Mouse (Mus musculus): Measurements from ENCODE around the gene Rce1. TPM values are rescaled to one million over a fixed set of nuclear protein-coding genes. Genes with fewer than 3 reads are reported as not detected.

The Rce1 gene
- 10 to 100 TPM; 21.4 to 24.2 TPM for total RNA-seq (2021)

DNA sequence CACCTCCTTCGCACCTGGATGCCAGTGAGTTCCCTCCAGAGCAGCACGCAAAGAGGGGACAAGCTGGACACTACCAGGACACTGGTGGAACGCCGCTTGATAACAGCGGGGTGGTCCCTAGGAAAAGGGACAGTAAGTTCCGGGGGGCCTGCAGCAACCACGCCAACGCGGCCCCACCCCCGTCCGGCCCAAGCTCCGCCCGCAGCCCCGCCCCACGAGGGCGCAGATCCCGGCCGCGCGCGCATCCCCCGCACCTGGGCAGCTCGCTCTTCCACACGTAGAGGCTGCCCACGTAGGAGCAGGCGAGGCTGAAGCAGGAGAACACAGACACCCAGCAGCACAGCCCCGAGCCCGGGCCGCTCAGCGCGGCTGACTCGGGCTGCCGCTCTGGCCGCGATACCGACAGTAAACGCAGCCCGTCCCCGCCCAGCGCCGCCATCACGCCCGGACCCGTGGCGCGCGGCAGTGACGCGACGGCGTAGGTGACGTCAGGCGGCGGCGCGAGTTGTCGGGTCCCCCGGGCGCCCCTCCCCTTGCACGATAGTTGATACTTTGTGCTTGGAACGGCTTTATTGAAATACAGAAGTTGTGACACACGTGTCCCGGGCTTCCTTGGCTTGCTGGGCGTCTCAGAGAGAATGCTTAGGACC, at the start of gene Rce1:
Gene Rce1 (minus strand): TSS at position 463 of the 650 bp plus-strand sequence.
- peak; percentile 89 to 93 for DNase-seq (ENCODE audit: extremely low spot score in 1 of 2, low spot score in 1 of 2)

DNA sequence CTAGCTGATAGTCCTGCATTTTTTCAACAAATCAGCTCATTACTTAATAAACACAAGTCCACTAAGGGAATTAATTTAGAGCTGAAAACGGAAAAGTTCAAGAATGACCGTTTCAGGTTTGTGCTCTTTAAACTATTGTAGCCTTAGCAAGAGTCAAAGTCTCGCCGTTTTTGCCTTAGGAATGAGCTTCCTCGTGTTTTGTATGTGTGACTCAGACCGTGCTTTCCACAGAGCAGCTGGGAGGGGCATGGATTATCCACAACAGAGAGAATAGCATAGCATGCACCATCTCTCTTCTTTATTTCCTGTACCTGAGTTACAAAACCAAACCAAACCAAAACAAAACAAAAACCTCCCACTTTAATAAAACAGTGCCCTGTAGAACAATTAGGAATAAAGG, 47.0 kb upstream of the Rce1 start:
- no peak for DNase-seq (ENCODE audit: extremely low spot score in 1 of 2, low spot score in 1 of 2)

DNA sequence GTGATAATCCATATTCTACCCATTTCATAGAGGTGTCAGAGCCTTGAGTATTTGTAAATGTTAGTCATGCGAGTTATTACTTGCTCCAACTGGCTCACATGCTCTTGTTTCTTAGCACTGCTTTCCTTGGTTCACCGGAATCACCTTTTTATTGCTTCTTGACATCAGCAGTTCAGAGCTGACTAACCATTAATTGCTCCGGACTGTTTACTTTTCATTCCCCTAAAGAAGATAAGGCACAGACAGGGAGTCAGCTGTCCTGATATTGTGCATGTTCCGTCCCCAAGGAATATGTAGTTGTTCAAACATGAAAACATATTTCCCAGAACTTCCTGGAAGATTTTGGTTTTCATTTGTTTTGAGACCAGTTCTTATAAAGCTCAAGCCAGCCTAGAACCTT, 45.3 kb upstream of the Rce1 start:
- no peak for DNase-seq (ENCODE audit: extremely low spot score in 1 of 2, low spot score in 1 of 2)

DNA sequence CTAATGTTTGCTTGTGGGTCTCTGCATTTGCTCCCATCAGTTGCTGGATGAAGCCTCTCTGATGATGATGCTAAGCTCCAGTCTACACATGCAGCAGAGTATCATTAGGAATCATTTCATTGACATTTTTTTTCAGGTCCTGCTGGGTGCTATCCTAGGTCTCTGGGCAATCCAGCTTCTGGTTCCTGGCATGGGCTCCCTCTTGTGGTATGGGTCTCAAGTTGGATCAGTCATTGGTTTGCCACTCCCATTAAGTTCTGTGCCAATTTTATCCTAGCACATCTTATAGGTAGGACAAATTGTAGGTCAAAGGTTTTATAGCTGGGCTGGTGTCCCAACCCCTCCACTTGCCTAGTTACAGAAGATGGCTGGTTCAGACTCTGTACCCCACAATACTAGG, 41.4 kb upstream of the Rce1 start:
- DNase-seq (ENCODE audit: extremely low spot score in 1 of 2, low spot score in 1 of 2): no peak

DNA sequence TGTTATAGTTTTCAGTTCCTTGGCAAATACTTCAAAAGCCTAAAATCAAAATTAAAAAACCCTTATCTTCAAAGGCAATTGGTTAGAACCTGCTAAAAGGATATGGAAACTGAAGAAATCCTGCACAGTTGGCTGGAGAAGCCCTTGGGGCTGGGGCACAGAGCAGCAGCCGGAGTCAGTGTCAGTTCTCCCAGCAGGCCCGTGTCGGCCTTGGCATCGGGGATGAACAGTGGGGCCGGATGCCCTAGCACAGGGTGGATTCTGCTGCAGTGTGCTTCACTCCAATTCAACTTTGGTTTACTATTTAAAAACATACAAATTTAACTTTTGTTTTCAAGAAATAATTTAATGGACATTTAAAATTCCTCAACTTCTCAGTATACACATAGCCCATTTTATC, 32.7 kb upstream of the Rce1 start:
- no peak for DNase-seq (ENCODE audit: extremely low spot score in 1 of 2, low spot score in 1 of 2)

DNA sequence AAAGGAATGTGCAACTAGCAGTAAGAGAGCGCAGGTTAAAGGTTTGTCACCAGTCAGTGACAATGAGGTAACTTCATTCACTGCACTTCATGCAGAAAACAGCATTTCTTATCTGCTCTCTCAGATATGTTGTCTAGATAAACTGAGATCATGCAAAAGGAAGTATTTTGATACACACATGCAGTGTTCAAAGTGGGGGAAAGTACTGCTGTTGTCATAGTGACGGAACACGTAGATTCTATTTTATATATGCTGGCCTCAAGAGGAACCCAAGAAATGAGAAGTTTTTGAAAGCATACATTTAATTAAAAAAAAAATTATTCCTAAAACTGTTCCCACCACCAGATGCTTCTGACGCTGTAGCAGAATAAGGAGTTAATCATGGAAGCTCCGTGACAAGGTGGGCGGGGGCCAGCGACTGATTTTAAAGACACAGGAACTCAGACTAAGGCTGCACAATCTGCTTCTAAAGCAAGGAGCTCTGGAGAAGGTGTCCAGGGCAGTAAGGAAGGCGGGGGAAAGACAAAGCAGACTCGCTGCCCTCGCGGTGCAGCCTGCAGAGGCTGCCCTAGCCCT, 21.6 kb upstream of the Rce1 start:
- DNase-seq (ENCODE audit: extremely low spot score in 1 of 2, low spot score in 1 of 2): peak in 1 of 2 experiments; percentile 38

DNA sequence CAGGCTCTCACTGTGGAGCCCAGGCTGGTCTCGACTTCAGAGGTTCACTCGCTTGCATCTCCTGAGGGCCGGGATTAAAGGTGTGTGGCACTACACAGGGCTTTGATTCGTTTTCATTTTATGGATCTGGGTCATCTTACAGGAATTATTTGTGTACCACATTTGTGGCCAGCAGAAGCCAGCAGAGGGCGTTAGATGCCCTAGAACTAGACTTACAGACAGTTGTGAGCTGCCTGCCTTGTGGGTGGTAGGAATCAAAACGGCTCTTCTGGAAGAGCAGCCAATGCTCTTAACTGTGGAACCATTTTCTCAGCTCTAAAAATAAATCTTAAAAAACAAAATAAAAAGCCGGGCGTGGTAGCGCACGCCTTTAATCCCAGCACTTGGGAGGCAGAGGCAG, 18.8 kb upstream of the Rce1 start:
- DNase-seq (ENCODE audit: extremely low spot score in 1 of 2, low spot score in 1 of 2): peak in 1 of 2 experiments; percentile 71

DNA sequence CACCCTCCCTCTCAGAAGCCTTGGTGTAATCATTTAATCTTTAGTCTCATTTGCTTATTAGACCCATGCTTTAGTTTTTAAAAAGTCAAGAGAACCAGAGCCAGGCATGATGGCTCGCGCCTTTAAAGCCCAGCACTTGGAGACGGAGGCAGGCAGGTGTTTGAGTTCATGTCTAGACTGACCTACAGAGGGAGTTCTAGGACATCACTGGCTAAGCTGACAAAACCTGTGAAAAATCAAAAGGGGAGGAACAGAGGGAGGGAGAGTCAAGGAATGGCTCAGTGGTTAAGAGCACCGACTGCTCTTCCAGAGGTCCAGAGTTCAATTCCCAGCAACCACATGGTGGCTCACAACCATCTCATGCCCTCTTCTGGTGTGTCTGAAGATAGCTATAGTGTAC, 10.5 kb upstream of the Rce1 start:
- no peak for DNase-seq (ENCODE audit: extremely low spot score in 1 of 2, low spot score in 1 of 2)

DNA sequence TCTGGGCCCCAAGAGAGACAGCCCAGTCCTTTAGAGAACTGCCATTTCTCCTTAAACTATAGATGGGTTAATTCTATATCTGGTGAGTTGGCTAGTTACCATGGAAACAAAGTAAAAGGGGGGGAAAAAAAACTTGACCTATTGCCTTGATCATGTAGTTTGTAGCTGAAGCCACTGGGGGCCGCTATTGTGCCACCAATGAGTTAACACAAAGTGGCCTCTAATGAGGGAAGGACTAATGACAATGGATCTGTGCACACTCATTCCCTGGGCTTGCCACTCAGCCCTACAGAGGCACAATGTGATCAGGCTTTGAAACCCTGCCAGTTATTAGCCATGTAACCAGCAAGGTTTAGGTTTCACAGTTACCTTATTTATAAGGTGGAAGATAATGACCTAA, 3.4 kb upstream of the Rce1 start:
- DNase-seq (ENCODE audit: extremely low spot score in 1 of 2, low spot score in 1 of 2): peak in 1 of 2 experiments; percentile 82

DNA sequence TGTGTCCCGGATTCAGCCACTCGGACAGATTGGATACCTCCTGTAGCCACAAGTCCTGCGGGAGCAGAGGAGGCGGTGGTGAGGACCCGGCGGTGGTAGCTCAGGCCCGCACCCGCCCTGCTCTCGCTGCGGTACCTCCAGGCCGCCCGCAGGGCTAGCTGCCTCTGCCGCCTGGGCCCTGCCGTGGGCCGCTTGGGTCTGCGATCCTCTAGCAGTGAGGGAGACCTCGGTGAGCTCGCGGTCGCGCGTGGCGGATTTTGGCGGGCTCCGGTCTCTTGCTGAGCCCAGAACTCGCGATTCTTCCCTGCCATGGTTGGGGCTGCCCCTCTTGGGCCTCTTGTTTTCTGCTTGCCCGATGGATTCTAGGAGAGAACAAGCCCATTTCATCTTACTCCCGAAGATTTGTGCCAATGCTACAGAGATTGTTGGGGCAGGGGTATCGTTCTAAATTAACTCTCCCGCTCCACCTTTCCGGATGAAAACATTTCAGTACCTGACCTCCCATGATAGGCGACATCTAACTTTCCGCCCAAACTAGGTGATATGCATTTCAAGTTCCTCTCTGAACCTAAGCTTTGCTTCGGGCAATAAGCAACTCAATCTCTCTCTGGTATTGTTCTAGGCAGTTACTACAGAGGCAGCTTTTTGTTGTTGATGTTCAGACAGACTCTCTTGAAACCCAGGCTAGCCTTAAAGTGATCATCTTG, 541 bp upstream of the Rce1 start:
- no peak for DNase-seq (ENCODE audit: extremely low spot score in 1 of 2, low spot score in 1 of 2)

DNA sequence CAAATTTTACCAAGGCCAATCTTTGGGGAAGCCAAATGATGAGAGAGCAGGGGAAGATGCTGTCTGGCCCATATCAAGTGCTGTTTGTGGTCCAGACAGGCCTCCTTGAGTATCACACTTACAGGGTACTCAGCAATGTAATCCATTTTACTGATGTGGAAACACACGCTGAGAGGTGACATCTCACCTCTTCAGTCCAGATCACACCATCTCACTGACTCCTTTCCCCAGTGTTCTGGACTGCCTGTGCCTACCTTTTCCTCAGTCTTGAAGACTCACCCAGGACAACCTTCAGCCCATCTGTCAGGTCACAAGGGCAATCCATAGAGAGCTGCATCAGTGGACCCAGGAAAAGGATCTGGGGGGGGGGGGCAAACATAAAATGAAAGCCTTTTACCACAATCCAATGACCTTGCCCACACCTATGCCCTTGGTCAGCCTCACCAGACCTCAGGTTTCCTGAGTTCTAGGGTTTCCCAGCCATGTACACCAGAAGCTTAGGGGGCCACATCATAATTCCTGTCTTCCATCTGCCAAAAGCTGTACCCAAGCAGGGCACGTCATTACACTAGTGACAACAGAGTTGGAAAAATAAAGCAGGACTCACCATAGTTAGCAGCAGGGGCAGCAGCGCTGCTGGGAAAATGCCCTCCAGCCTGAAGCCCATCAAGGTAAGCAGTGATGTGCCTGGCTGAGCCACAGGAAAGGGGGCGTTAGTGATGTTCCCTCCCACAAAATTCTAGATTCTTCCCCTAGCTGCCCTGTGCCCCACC, 849 bp downstream of the Rce1 start:
- no peak for DNase-seq (ENCODE audit: extremely low spot score in 1 of 2, low spot score in 1 of 2)

DNA sequence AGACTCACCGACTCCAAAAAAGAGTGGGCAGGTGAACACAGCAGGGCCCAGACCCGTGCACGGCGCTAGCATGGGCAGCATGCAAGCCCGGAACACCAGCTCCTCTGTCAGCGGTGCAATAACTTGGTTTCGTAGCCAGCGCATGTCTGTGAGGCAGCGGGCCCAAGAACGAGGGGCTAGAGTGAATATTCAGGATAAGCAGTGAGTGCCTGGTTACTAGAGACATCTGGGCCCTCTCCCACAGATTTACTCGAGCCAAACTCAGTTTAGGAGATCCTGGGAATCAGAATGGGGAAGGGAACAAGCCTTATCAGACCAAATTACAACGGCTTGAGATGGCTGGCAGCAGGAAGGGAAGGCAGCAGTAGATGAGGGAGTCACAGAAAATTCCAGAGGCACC, 1.4 kb downstream of the Rce1 start:
- DNase-seq (ENCODE audit: extremely low spot score in 1 of 2, low spot score in 1 of 2): no peak

DNA sequence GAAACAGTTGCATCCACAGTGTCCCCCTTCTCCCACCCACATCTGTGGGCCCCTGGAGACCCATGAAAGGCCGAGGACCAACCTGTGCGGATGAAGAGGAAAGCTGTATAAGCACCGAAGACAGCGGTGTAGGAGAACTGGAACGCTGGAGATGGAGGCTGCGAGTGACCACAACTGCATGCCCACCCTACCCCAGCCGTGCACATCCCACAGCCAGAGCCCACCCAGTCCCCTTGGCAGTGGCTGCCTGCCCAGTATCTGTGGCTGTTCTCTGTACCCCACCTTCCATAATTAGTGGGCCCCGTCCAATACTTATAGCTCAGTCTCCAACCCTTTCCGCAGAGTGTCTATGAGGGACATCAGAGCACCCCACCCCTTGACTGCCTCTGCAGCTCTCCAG, 2.0 kb downstream of the Rce1 start:
- DNase-seq (ENCODE audit: extremely low spot score in 1 of 2, low spot score in 1 of 2): no peak

DNA sequence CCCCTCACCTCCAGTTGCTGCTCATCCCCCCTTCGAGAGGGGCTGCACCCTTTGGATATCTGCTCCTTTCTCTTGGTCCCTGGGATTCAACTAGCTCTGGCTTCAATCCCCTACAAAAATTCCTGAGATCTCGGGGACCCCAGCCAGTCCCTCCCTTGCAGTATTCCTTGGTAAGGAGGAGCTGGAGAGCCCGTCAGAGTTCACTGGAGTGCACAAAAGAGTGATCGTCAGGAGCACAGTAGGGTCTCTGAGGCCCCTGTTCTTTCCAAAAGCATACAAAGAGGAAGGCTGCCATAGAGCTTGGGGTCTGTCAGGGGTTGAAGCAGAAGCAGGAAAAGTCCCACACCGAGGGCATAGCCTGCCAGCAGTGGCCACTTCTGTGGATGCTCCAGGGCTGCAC, 2.7 kb downstream of the Rce1 start:
- DNase-seq (ENCODE audit: extremely low spot score in 1 of 2, low spot score in 1 of 2): no peak

DNA sequence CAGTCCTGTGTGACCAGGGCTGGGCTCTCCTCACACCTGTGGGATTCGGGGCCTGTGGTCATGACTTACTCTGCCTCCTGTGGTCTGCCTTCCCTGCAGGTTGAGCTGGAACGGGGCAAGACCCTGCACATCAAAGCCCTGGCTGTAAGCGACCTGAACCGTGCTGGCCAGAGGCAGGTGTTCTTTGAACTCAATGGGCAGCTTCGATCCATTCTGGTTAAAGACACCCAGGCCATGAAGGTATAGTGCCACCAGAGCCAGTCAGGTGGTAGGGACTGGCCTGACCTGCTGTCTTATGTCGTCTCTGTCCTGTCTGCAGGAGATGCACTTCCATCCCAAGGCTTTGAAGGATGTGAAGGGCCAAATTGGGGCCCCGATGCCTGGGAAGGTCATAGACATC, 4.7 kb downstream of the Rce1 start:
- DNase-seq (ENCODE audit: extremely low spot score in 1 of 2, low spot score in 1 of 2): no peak

DNA sequence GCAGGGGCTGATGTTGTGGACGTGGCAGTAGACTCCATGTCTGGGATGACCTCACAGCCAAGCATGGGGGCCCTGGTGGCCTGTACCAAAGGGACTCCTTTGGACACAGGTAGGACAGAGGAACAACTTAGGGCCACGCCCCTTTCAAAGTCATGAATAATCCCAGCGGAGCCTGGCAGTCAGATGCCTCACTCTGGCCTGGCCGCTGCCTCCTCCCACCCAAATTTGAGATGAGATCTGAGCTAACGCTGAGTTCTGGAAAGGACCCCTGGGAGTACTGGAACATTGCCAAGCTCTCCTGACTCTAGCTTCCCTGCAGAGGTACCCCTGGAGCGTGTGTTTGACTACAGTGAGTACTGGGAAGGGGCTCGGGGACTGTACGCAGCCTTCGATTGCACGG, 6.0 kb downstream of the Rce1 start:
- no peak for DNase-seq (ENCODE audit: extremely low spot score in 1 of 2, low spot score in 1 of 2)

DNA sequence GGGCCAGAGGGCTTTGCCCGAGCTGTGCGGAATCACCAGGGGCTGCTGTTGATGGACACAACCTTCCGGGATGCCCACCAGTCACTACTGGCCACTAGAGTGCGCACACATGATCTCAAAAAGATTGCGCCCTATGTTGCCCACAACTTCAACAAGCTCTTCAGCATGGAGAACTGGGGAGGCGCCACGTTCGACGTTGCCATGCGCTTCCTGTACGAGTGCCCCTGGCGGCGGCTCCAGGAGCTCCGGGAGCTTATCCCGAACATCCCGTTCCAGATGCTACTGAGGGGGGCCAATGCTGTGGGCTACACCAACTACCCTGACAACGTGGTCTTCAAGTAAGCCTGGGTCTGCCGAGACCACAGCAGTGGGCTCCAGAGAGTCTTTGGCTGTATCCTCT, 7.3 kb downstream of the Rce1 start:
- DNase-seq (ENCODE audit: extremely low spot score in 1 of 2, low spot score in 1 of 2): no peak

DNA sequence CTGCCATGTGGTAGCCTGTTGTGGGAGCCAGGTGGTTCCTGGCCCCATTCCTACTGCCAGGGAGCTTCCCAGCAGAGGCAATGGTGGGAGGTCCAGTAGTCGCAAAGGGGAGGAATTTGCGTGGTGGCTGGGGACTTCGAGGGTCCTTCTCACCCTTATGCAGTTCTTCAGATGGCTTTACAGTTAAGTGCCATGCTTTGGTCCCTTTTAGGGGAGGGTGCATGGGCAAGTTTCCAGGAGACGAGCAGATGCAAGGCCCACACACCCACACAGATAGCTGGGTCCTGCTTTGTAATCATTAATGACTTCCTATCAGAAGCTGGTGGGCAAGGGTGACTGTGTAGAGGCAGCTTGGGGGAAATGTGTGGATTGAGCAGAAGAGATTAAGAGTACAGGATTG, 8.9 kb downstream of the Rce1 start:
- DNase-seq (ENCODE audit: extremely low spot score in 1 of 2, low spot score in 1 of 2): no peak

DNA sequence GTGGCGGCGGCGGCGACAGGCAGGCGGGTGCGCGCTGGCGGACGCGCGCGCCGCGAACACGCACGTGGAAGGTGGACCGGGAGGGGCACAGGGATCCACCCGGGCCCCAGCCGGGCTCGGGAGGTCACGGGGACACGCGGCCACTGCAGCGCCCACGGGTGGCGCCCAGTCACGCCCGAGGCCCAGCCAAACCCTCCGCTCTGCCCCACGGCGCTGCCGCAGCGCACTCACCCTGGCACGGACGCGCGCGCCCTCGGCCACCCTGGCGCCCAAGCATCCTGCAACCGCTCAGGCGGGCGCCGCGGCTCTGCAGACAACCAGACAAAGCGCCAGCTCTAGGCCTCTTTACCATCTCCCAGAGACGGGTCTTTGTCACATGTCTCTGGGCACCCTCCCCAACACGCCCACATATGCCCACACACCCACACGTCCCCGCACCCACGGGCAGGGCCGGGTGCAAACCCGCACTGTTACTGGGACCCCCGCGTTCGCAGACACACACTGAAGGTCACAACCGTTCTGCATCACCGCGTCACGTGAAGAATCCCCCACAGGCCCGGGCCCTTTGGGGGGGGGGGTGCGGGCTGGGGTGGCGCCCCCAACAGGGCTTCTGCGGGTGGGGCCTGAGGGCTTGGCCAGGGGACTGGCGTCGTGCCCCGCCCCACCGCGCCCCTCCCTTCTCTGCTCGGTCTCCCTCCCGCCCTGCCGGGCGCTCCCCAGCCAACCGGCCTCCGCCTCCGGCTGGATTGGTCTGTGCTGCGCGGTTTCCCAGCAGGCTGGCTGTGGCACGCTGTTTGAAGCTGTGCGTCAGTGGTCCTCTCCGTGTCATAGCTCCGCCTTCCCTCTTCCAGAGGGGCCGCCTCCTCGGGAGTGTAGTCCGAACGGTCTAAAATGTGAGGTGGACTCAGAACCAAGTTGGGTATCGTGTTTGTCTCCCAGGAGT, 10.0 kb downstream of the Rce1 start, which contains the start of gene Lrfn4:
Gene Lrfn4 (minus strand): TSS at position 517 of the 943 bp plus-strand sequence.
- DNase-seq (ENCODE audit: extremely low spot score in 1 of 2, low spot score in 1 of 2): peak; percentile 66 to 77
